Mouse (Mus musculus): Measurements from ENCODE around the gene Fnbp1l.

Fnbp1l gene

GRCm38 (mm10) chr3:122528477-122528876, 91.0 kb downstream of the Fnbp1l start:
- no peak for DNase-seq (ENCODE audit: low read depth)

DNA sequence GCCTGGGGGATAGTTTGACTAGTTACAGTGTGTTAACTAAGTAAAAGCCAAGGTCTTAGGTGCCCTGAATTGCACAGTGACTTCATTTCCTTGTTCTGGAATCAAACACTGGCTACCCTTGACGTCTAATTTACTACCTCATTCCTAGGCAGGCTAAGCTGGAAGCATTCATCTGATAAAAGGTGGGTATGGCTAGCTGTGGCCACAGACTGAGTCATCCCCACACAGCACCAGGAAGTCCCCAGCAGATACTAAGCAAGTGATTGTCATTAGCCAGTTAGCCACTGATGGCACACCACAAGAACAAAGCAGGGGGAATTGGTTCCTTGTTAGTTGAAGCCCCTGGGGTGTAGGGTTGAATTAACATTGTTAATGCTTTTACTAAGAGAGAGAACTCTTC, 98.2 kb downstream of the Fnbp1l start:
- DNase-seq (ENCODE audit: low read depth), result no peak

DNA sequence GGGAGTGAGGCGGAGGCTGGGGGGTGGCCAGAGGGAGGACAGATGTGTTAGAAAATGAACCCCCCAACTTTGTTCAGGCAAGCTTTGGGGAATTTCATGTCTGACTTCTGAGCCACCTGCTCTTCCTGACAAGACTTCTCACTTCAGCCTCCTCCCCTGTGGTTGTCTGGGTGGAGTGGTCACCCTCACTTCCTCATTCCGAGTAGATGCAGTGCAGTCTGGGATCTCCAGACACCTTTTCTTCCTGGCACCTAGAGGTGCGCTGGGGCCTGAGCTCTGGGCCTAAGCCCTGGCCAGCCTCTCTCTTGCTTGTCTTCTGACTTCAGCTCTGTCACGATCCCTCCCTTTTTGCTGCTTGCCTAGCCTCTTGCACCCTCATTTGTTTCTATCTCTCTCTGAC, 98.6 kb downstream of the Fnbp1l start:
- no peak for DNase-seq (ENCODE audit: low read depth)

GRCm38 (mm10) chr3:122520365-122520764, 99.2 kb downstream of the Fnbp1l start:
- no peak for DNase-seq (ENCODE audit: low read depth)

DNA sequence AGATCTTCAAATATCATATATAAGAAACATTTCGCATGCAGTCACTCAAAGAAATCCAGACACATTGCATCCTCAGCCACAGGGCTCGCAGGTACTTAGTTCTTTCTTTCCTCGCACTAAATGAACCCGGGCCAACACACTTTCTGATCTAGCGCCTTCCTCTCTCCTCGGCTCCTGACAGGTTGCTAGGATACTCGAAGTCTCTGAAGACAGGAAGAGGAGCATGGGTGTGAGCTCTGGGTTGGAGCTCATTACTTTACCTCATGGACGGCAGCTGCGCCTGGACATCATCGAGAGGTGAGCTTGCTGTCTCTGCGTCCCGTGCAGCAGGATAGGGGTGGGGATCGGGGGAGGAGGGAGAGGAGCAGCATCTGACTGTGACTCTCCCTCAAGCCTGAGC, 100.4 kb downstream of the Fnbp1l start:
- no peak for DNase-seq (ENCODE audit: low read depth)

- no peak for DNase-seq (ENCODE audit: low read depth)
Measured at GRCm38 (mm10) chr3:122518231-122518736, 101.2 kb downstream of the Fnbp1l start.

GRCm38 (mm10) chr3:122517726-122518125, 101.8 kb downstream of the Fnbp1l start:
- no peak for DNase-seq (ENCODE audit: low read depth)

DNA sequence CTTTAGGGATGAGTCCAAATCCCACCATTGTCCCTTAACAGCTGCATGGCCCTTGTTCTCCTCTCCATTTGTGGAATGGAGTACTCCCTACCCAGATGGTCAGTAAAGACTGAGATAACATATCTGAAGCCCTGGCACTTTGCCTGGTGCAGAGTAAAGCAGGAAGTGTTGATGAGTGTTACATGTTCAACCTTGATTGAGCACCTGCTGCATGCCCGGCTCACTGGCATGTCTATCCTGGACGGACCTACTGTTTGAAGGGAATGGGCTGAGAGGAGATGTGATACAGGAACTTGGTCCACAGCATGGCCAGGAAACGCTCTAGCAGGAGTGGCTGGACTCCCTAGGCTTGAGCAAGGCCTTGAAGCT, 103.2 kb downstream of the Fnbp1l start:
- DNase-seq (ENCODE audit: low read depth), result no peak

GRCm38 (mm10) chr3:122515568-122516326, 103.8 kb downstream of the Fnbp1l start:
- no peak for DNase-seq (ENCODE audit: low read depth)

- no peak for DNase-seq (ENCODE audit: low read depth)
Measured at GRCm38 (mm10) chr3:122512725-122513375, 106.7 kb downstream of the Fnbp1l start.

DNA sequence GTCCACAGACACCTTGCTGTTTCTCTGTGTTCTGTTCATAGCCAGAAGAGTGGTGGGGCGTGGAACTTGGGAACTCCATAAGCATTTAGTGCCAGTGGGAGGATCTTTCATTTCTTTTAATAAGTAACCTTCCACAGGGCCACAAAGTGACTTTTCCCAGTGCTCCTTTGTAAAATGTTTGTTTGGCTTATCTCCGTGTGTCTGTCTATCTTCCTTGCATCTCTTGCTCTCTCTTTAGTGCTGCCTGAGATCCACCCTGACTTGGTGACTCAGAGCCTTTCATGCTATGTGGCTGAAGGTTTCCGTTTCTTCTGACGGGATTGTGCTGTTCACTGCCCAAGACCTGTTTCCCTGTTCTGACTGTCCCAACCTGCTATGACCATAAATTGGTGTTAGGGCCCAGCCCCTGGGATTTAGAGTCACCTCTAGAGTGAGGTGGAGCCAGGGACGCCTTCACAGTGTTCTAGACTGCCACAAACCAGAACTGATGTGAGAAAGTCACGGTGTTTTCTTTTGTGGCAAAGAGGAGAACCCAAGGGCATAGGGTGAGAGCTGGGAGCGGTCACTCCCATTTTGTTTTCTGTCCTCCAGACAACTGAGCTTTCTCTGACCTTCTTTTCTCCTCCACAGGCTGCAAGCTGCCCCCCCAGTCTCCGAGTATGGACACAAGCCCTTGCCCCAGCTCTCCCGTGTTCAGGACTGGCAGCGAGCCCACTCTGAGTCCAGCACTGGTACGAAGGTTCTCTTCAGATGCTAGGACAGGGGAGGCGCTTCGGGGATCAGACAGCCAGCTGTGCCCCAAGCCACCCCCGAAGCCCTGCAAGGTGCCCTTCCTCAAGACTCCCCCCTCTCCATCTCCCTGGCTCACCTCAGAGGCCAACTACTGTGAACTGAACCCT, 107.5 kb downstream of the Fnbp1l start:
- DNase-seq (ENCODE audit: low read depth), result no peak

DNA sequence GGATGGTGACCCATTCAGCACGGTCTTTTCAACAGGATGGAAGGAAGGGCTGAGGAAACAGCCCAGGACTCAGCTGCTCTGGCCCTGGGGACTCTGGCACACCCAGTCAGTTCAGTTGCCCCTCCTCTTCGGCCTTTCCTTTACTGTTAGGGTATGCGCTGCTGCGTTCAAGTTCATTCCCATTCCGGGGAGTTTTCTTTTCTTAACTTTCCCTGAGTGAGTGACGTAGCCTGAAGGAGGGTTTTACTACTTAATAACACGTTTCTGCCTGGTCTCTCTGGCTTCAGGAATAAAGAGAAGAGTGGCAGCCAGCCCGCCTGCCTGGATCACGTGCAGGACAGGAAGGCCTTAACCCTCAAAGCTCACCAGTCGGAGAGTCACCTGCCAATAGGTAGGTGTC, 108.6 kb downstream of the Fnbp1l start:
- no peak for DNase-seq (ENCODE audit: low read depth)

DNA sequence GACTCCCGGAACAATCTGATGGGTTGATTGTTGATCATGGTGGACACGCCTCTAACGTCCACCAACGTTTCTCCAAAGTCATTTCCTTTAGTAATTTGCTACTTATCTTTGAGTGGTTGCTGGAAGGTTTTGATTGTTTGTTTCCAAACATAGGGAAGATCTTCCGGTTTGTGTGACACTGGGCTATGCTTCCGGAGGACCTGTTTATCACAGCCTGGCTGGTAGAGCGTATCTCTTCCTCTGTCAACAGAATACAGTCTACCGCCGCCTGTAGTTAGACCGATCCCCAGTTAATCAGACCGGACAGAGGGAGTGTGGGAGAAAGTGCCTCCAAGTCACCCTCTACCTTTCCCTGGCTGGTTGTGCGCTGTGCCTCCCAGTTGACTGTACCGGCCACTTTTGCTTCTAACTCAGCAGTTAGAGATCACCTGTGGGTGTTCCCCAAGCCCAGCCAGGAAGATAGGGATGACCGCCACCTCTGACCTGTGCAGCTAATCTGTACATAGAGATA, 109.2 kb downstream of the Fnbp1l start:
- no peak for DNase-seq (ENCODE audit: low read depth)

DNA sequence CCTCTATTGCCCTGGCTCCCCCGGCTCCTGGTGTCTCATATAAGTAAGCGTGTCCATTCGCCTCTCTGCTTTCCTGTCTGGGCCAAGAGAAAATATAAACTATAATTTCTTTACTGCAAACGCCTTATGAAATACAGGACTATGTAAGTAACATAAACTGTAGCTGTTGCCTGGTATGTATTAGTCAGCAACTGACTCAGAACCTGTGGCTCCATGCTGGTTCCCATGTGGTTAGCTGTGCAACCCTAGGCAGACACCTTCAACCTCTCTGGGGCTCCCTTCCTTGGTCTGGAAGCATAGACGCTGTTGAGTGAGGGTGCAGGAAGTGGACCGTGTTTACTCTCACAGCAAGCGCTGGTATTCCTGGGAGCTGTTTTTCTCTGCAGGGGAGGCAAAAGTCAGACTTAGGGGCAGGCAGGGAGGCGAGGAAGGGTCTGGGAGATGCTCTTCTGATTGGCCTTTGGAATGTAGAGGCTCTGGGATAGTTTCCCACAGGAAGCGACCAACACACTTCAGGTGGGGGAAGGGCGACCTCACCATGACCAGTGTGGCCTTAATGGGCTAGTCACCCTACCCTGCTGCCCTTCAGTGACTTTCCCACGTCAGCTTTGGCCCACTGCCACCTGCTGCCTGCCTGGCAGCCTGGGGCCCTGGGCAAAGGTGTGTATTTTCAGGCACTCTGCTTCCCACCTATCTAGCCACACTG, 109.8 kb downstream of the Fnbp1l start:
- DNase-seq (ENCODE audit: low read depth), result no peak

GRCm38 (mm10) chr3:122509084-122509483, 110.4 kb downstream of the Fnbp1l start:
- no peak for DNase-seq (ENCODE audit: low read depth)

DNA sequence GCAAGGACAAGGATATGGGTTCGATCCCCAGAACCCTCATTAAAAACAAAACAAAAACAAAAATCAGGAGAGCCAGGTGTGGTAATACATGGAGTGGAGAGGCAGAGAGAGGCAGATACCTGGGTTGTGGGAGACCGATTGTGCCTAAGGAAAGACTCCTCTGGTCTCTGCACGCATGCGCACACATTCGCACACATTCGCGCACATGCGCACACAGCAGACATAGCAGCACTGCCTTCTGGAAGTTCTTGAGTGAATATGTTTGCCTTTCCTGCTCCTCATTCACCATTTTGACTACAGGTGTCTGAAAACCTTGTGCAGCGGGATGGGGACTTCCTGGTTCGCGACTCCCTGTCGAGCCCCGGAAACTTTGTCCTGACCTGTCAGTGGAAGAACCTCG, 111.7 kb downstream of the Fnbp1l start:
- DNase-seq (ENCODE audit: low read depth), result no peak

DNA sequence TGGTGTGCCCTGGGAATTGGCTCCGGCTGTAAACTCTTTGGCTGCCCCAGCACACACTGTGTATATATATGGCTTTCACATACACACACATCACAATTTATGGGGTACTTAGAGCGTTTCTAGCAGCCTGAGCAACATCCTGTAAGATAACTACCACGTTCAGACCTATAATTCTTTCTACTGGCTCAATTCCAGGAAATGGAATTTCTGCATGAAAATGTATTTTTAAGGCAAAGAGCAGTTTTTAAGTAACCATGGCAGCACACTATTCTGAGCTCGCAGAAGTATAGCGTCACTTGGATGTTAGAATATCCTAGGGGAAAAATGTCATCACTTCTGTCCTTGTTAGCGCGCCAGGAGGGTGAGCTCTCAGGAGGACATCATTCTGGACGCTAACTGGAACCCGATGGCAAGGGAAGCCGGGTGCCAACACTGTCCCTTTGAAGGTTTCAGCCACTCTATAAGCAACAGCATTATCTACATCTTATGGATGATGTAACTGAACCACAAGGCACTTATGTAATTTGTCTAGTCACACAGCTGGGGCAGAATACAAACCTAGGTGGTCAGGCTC, 113.1 kb downstream of the Fnbp1l start:
- no peak for DNase-seq (ENCODE audit: low read depth)

DNA sequence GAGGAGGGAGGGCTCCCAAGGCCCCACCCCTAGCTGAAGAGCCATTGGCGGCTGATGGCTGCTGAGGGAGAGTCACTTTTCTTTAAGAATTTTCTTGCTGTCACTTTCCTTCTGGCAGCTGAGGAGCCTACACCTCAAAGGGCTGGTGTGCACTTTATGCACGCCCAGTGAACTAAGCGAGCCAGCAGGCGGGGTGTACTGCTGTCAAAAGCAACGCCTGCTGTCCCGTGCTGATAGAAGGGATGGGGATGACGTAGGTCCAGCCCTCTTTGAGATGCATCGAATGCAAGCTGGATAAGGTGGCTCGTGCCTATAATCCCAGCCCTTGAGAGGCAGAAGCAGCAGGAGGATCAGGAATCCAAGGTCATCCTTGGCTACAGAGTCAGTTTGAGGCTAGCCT, 118.6 kb downstream of the Fnbp1l start:
- no peak for DNase-seq (ENCODE audit: low read depth)

- no peak for DNase-seq (ENCODE audit: low read depth)
Measured at GRCm38 (mm10) chr3:122499647-122500046, 119.9 kb downstream of the Fnbp1l start.

GRCm38 (mm10) chr3:122498528-122498927, 121.0 kb downstream of the Fnbp1l start:
- DNase-seq (ENCODE audit: low read depth), result no peak

GRCm38 (mm10) chr3:122497871-122498270, 121.6 kb downstream of the Fnbp1l start:
- DNase-seq (ENCODE audit: low read depth), result no peak

Measured in c-Kit-positive CD71-positive TER-119-negative erythroid progenitor cells, embryonic 14.5 days (primary cell).